ENCODE assay signal across 23 mouse cellular contexts in genomic region chr13:101100621-101101020, GRCm38 (mm10).
DNase-seq lines count a peak whose midpoint lies in the region; ATAC-seq lines count a peak whose summit lies in the region.
"Had no signal": no experiment of that assay in that cellular context is flagged by ENCODE, and none has a peak within 500 bp of the region (broad histone marks: within the 10 kb centered on the region; RNA-seq: fewer than 3 reads in every experiment).

No protein-coding gene starts in this region.

- no peak for DNase-seq in frontal cortex, postnatal 36 days (ENCODE audit: low spot score in 2 of 2)
- peak; percentile 24 for DNase-seq in embryo, embryonic 11 days
- DNase-seq in embryonic facial prominence, embryonic 14.5 days (ENCODE audit: low spot score) = peak; percentile 78
- DNase-seq in limb, embryonic 11.5 days (ENCODE audit: low spot score) = peak; percentile 32
- DNase-seq in kidney, postnatal 25 days = no peak
- DNase-seq in layer of hippocampus, adult 9-10 months (ENCODE audit: low spot score) = no peak
- no peak for DNase-seq in urinary bladder, postnatal 10 days (ENCODE audit: low spot score)
- DNase-seq: adrenal gland, postnatal 14 days; cerebellum, adult 18-20 months; cerebellum, adult 9-11 months; cerebellum, postnatal 36 days; gastrocnemius, postnatal 14 days; heart, adult 2 months; heart, postnatal 14 days had no signal

- H3K27me3 ChIP-seq in embryonic facial prominence, embryonic 14.5 days (replicated peaks; ENCODE audit: control insufficient read depth, insufficient read depth, low read length) = no peaks in the 10 kb centered on the region
- H3K27me3 ChIP-seq in limb, embryonic 11.5 days (ENCODE audit: control insufficient read depth, insufficient read depth, low read length) = no peaks in the 10 kb centered on the region
- H3K27me3 ChIP-seq: heart, embryonic 15.5 days; intestine, embryonic 15.5 days; Patski had no signal

- no peaks in the 10 kb centered on the region for H3K36me3 ChIP-seq in embryonic facial prominence, embryonic 14.5 days (ENCODE audit: control insufficient read depth, insufficient read depth, low read length)
- H3K36me3 ChIP-seq in limb, embryonic 11.5 days (ENCODE audit: control insufficient read depth, insufficient read depth, low read length) = no peaks in the 10 kb centered on the region
- H3K36me3 ChIP-seq: heart, embryonic 15.5 days; hindbrain, embryonic 10.5 days; intestine, embryonic 15.5 days had no signal

- peaks cover 5% of the 10 kb centered on the region; the same call in 1 of the 2 replicates for H3K4me1 ChIP-seq in embryonic facial prominence, embryonic 14.5 days (ENCODE audit: control insufficient read depth, insufficient read depth, low read length)
- H3K4me1 ChIP-seq in limb, embryonic 11.5 days (ENCODE audit: control insufficient read depth, insufficient read depth, low read length) = no peaks in the 10 kb centered on the region
- H3K4me1 ChIP-seq: heart, embryonic 15.5 days; hindbrain, embryonic 10.5 days; intestine, embryonic 15.5 days had no signal

- ATAC-seq in frontal cortex, adult (ENCODE audit: low TSS enrichment) = peak; percentile 41; the same call in 1 of the 2 replicates
- peak; percentile 44; the same call in 1 of the 2 replicates for ATAC-seq in embryonic facial prominence, embryonic 14.5 days (ENCODE audit: low read depth)
- ATAC-seq in limb, embryonic 11.5 days (ENCODE audit: insufficient number of reproducible peaks, low FRiP score, low TSS enrichment, low read depth) = no peak
- ATAC-seq: activated CD4-positive, CD25-positive, alpha-beta regulatory T cell, adult 4 months; forebrain, embryonic 14.5 days; intestine, embryonic 15.5 days; Patski had no signal

- H3K4me3 ChIP-seq in embryonic facial prominence, embryonic 14.5 days (ENCODE audit: low read depth, low read length) = no peak overlapping the region
- H3K4me3 ChIP-seq in limb, embryonic 11.5 days (ENCODE audit: low read depth, low read length) = no peak overlapping the region
- H3K4me3 ChIP-seq: heart, adult 2 months; heart, embryonic 15.5 days; hindbrain, embryonic 10.5 days; intestine, embryonic 15.5 days had no signal

- no peak overlapping the region for H3K9ac ChIP-seq in embryonic facial prominence, embryonic 14.5 days (ENCODE audit: low read depth, low read length)
- no peak overlapping the region for H3K9ac ChIP-seq in limb, embryonic 11.5 days (ENCODE audit: low read length)
- H3K9ac ChIP-seq: heart, embryonic 15.5 days; hindbrain, embryonic 14.5 days; intestine, embryonic 15.5 days had no signal

- no peak overlapping the region for H3K4me2 ChIP-seq in embryonic facial prominence, embryonic 14.5 days (ENCODE audit: low read depth, low read length)
- H3K4me2 ChIP-seq in limb, embryonic 11.5 days (ENCODE audit: low read depth, severe bottlenecking) = no peak overlapping the region
- H3K4me2 ChIP-seq: heart, embryonic 11.5 days; heart, embryonic 15.5 days; hindbrain, embryonic 14.5 days; intestine, embryonic 15.5 days had no signal

- H3K27ac ChIP-seq in embryonic facial prominence, embryonic 14.5 days (replicated peaks; ENCODE audit: low read depth, low read length) = no peak overlapping the region; the same call in 1 of the 2 replicates
- no peak overlapping the region for H3K27ac ChIP-seq in limb, embryonic 11.5 days (replicated peaks; ENCODE audit: low read depth, low read length)
- H3K27ac ChIP-seq: heart, adult 2 months; heart, embryonic 15.5 days; hindbrain, embryonic 10.5 days; hindbrain, embryonic 14.5 days; intestine, embryonic 15.5 days had no signal

- H3K9me3 ChIP-seq in embryonic facial prominence, embryonic 14.5 days (ENCODE audit: control insufficient read depth, low read length) = no peaks in the 10 kb centered on the region
- H3K9me3 ChIP-seq in limb, embryonic 11.5 days (ENCODE audit: control insufficient read depth, low read length) = no peaks in the 10 kb centered on the region
- H3K9me3 ChIP-seq: heart, embryonic 15.5 days; hindbrain, embryonic 10.5 days; intestine, embryonic 15.5 days had no signal

- WGBS in embryonic facial prominence, embryonic 14.5 days = 48% methylated on average over 3 of the region's 3 CpGs
- WGBS in limb, embryonic 11.5 days = 49% methylated on average over 3 of the region's 3 CpGs

Comparison
In these comparisons a context has a peak if more than half of its experiments do, and no peak if none do; other contexts are left out.
1. DNase-seq: peak in embryo, embryonic 11 days (single experiment), embryonic facial prominence, embryonic 14.5 days (single experiment) and limb, embryonic 11.5 days (single experiment); none in frontal cortex, postnatal 36 days (0 of 2), kidney, postnatal 25 days (0 of 2), layer of hippocampus, adult 9-10 months (single experiment) and urinary bladder, postnatal 10 days (single experiment).